Mouse (Mus musculus): ENCODE measurements around the gene Gid8.
"Not testable (repeated sequence)": the region's sequence is repeated elsewhere in the genome, so short reads cannot be mapped to it uniquely, and the experiment has no call there.

Gene Gid8

DNA sequence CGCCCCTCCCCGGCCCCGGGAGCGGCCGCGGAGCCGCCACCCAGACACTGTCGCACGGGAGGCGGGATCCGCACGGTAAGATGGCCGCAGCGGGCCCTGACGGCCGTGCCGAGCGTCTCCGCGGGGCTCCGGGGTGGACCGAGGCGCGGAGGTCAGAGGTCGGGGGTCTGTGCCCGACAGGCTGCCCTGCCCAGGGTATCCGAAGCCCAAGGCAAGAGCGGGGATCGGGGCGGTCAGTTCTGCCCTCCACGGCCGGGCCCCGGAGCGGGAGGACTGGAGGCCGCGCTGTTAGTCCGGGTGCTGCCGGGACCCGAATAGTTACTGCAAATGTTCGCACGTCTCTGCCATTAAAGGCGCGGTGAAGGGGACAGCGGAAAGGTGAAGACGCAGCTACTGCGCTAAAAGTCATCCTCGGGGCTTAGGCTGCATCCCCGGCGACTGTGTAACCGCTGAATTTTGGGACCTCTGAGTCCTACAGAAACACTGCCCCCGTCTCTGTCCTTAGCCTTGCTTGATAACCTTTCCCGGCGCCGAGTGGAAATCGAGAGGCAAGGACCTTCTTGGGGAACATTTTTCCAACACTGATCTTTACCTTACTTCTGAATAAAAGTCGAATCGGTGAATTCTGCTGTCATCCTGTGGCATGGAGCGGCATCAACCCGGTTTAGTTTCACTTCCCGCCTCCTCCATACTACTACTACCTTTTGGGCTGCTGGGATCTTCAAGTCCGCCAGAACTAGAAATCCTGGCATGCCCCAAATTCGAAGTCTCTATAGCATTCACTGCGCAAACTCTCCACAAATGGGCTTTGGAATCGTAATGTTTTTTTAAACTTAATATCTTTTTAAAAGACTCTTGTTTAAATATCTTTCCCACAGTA, 599 bp downstream of the Gid8 start:
- no peak for DNase-seq

DNA sequence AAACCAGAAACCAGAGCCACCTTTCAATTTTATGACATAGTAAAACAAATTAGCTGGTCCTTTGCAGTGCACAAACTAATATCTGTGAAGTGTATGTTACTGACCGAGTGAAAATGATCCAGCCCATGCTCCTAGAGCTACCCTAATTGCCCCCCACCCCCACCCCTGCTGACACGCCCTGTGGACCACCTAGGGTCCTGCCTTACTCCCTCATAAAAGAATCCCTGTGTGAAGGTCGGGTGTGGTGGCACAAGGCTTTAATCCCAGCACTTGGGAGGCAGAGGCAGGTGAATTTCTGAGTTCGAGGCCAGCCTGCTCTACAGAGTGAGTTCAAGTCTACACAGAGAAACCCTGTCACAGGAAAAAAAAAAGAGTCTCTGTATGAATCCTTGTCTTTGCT, 1.6 kb downstream of the Gid8 start:
- no peak for DNase-seq

DNA sequence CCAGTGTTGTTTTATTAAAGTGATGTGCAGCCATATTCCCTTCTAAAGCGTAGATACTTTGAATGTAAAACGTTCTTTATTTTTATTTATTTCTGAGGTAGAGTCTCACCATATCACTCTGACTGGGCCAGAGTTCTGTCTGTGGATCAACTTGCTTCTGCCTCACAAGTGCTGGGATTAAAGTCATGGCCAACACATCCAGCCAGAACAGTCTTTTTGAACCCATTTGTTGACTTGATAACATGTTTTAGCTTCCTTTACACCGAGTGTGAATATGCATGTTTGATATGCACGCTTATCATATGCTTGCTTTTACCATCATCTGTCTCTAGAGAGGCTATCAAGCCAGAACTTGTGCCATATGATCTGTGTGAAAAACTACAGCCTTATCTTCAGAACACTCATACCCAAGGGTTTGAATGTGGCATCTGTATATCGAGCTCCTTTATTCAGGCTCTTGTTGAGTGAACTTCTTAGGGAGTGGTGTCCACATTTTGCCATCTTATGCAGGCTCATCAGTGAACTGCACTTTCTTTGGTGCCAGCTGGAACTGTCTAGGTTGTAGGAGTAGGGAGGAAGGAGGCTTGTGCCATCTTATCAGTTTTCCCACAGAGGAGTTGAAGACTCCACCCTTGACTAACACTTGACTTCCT, 2.2 kb downstream of the Gid8 start:
- DNase-seq = no peak

DNA sequence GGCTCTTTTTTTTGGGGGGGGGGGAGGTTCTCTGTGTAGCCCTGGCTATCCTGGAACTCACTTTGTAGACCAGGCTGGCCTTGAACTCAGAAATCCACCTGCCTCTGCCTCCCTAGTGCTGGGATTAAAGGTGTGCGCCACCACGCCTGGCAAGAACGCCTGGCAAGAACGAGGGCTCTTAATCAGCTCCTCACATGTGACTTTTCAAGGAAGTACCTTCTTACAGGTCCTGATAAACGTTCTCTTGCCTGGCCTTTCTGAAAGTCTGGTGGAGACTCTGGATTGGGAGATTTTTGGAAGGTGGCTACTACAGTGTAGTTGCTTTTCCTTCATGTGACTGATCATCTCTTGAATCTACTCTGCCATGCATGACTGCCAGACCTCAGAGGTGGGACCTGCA, 12.8 kb downstream of the Gid8 start:
- not testable (repeated sequence) for DNase-seq

DNA sequence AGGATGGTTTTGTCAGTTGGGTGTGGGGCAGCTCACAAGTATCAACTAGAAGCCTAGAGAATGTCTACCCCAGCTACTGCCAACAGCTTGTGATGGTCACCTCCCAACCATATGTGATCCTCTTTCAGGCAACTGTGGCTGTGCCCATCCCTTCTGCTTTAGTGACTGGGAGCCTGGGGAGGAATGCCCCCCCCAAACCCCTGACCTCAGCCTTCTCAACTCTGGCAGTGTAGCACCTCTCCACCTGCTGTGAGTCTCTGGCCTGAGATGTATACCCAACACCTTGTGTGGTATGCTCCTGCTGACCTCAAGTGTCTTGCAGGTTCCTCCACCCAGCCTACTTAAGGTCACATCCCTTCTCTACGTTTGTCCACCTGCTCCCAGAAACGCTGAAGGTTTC, 13.9 kb downstream of the Gid8 start:
- DNase-seq = no peak

DNA sequence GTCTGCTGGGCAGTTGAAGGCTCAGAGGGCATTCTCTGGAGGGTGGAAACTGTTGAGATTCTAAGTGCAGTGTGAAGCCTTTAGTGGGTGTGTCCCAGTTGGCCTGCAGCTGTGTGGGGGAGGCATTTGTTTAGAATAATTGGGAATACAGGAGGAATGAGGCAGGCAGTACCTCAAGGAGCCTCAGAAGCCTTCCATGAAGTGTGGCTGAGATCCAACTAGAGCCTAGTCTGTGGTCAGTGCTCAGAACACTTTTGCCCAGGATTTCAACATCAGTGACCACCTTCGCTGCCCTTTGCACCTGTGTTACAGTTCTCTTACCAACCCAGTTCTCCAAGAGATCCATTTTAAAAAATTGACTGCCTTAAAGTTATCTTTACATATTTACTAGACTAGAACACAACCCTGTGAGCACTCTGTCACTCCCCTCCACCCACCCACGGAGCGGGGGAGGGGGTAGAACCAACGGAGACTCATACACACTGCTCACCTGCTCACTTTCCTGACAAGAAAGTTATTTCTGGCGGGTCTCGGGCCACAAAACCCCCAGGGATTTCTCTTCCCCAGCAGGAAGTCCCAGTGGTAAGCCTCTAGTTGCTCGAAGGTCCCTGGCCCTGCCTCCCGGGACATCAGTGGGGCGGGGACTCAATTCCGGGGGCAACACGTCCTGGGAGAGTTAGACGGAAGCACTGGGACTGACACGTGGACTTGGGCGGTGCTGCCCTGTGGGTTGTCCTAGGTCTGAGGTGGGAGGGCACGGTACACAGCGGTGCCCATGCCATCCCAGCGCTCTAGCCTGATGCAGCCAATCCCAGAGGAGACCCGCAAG, 14.9 kb downstream of the Gid8 start, which contains the start of gene Slc17a9:
Gene Slc17a9 (plus strand): TSS at position 679 of the 829 bp plus-strand sequence.
- DNase-seq = peak; percentile 74

DNA sequence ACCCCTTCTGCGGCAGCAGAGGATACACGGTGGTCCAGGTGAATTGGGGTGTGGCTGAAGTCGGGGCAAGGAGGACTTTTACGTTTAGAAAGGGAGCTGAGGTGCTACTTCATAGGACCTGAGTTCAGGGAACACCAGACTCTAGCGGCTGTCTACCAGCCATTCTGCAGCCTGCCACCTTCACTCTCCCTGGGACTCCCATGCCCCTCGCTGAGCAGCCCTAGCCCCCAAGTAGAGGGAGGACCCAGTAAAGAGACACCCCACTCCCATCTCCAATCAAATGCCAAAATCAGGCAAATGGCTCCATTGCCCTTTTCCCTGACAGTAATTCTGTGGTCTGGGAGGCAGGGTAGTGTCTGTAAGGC, 15.5 kb downstream of the Gid8 start:
- DNase-seq = no peak

DNA sequence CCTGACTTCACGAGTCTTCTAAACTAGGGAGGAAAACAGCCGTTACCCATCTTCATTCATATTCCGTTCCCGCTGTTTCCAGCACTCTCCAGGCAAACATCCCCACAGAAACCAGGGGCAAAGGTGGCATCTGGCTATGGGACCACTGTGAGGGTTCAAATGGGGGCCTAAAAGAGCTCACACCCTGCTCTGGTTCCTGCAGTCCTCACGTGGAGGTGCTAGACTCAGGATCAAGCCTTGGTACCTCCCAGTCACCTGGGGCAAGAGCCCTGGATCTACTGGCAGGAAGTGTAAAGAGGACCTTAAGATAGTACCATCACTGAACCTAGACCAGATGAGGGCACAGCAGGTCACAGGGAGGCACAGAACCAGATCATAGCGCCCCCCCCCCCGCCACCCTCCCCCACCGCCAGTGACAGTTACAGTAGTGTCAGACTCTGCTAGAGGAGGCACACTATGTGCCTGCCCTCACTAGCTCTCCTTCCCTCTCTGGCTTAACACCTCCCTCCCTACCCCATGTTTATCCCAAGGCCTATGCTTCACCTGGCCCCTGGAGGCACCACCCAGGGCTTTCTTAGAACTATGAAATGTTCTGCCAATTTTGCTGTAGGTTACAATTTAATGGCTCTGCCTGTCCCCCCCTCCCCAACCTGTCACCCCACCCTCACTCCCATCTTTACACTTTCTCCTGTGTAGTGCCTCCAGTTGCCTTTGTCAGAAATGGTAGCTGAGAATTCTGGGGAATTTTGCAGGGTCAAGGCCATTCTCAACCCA, 16.1 kb downstream of the Gid8 start:
- DNase-seq = no peak

DNA sequence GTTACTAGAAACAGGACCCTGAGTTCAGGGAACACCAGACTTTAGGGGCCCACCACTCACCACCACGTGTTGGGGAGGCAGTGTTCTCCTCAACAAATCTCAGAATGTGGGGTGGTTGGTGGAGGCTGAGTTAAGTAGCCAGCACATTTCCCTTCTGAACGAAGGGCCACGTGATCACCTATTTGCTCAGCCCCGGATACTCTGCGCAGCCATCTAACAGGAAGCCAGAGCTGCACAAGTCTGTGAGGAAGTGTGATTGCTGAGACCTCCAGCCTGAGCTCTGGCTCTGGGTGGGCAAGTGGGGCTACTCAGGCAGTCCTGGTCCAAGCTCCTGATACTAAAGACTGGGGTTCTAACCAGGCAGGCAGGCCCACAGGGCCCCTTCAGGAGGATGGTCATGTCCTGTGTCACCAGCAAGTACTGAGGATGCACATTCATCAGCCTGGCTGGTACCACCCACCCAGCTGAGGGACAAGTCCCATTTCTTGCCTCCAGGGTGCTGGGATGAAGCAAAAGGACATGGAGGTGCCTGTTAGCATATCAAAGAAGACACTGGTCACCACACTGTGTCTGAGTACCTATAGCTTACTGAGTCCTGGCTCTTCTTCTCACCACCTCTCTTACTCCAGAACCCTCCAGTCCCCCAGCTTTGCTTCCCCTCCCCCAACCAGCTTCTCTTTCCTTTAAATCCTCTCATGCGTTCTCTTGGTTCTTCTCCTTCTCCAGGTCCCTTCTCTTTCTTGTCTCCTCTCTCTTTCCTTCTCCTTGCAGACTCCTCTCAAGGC, 16.9 kb downstream of the Gid8 start:
- DNase-seq = no peak

DNA sequence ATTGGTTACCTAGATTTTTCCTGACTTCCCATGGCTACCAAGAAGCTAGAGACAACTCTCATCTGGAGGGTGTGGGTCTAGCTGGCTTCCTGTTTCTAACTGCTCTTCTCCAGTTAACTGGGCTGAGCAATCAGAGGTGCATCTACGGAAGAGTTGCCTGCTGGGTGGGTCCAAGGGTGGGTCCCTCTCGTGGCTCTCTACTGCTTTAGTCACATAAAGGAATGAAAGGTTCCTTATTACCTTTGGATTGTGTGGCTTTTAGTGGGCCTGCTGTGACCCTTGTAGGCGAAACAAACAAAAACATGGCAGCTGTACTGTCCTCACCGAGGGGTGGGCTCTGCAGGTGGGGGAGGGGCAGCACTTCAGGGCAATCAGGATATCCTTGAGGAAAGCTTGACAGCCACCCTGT, 17.7 kb downstream of the Gid8 start:
- no peak for DNase-seq

DNA sequence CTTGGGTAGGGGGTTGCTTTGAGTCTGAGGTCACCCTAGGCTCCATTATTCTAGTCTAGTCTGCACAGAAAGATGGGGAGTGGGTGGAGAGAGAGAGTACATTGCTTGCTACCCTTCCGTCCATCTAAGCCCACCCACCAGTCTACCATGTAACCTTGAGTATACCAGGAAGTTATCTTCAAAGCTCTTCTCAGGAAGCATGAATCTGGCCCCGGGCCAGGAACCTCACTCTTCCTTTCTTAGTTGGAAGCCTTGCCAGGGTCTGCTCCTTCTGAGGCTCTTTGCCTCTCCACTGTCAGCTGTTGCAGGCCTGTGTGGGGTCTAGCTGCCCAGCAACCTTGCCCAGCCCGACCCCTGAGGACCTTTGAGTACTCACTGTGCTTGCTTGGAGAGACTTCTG, 21.1 kb downstream of the Gid8 start:
- DNase-seq = no peak

DNA sequence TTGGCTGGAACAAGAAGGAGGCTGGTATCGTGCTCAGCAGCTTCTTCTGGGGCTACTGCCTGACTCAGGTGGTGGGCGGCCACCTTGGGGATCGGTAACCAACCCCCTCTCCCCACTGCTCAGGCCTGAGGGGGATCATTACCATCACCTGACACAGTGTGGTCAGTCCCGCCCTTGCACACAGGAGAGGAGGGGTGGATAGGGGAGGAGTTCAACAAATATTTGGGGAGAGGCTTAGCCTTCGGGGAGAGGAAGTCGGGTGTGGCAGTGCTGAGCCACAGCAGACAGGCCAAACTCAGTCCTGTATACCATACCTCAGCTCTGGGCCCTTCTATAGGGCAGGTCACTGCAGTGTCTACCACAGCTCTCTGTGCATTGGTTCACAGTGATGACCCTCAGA, 22.1 kb downstream of the Gid8 start:
- no peak for DNase-seq

DNA sequence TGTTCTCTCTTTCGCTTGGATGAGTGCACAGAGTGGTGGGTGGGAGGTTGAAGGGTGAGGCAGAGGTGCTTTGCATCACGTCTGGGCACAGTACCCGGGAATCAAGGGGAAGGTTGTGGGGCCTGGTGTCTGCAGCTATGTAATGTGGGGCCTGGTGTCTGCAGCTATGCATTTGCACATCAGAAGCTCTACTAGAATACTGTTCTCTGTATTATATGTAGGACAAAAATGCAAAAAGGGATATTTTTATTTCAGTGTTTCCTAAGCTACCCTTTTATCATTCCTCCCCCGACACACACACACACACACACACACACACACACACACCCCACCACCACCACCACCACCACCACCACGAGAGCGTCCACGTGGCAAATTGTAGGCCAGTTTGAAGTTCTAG, 25.3 kb downstream of the Gid8 start:
- no peak for DNase-seq

DNA sequence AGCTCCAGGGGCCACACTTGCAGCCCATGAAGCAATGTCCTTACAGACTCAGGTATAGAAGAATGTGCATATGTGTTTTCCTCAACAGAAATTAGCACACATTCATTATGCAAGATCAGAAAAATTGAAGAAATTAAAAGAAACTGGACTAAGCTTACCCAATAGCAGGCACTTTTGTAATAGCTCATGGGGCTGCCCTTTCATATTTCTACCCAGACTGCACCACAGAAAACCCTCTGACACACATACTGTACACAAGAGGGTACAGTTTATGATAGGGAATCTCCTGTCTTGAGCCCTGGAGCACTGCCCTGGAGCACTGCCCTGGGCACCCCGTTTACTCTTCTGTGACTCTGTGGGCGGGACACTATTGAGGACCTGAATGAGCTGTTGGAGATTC, 28.1 kb downstream of the Gid8 start:
- DNase-seq = no peak

DNA sequence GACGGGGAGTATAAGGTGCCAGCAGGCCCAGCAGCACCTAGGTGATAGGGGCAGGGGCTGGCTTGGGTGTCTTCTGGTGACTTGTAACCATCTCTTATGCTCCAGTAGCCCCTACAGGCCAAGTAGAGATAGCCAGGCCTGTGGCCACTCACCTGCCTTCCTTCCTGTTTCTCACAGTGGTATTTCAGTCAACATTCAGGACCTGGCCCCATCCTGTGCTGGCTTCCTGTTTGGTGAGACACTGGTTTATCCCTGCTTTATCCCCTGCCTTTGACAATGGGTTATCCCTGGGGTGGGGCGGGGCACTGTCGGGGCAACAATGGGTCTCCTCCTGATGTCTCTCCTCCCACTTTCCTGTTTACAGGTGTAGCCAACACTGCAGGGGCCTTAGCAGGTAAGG, 30.4 kb downstream of the Gid8 start:
- DNase-seq = no peak

DNA sequence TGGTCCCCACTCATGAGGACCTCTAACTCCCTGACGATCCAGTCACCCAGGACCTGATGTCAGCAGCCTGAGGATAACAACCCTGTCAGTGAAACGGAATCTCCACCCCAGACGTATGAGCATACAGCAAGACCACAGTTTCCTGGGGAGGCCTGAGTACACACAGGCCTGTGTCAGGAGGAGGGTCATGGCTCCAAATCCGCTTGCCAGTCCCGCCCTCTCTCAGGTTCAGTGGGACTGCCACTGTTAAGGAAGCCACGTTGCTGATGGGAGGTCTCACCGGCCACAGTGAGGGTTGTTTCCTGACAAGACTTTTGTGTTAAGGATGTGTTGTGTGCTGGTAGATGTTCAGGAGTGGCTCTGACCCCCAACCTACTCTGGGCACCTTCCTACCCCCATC, 31.5 kb downstream of the Gid8 start:
- DNase-seq = no peak

DNA sequence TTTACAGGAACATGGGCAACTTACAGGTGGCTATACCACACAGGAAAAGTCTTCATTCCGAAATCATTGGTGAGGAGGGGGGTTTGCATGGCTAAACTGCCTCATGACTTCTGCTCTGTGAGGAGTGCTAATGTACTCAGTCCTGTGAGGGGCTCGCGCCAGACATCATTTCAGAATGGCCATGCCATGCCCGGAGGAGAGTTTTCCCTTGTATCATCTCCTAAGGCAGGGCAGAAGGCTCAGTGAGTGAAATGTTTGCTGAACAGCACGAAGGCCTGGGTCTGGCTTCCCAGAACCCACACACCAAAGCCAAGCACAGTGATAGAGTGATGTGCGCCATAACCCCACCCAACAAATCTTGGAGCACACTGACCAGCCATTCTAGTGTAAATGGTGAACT, 32.9 kb downstream of the Gid8 start:
- no peak for DNase-seq

DNA sequence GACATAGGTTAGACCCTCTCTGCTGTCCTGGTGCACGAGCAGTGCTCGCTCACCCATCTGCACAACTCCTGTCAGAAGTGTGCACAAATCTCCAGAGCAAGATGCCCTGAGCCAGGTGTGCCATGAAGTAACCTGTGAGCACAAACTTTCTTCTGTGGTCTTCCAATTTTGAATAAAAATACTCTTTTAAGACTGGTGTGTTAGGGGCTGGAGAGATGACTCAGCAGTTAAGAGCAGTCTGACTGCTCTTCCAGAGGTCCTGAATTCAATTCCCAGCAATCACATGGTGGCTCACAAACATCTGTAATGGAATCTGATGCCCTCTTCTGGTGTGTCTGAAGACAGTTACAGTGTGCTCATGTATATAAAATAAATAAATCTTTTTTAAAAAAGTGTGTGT, 33.4 kb downstream of the Gid8 start:
- no peak for DNase-seq

DNA sequence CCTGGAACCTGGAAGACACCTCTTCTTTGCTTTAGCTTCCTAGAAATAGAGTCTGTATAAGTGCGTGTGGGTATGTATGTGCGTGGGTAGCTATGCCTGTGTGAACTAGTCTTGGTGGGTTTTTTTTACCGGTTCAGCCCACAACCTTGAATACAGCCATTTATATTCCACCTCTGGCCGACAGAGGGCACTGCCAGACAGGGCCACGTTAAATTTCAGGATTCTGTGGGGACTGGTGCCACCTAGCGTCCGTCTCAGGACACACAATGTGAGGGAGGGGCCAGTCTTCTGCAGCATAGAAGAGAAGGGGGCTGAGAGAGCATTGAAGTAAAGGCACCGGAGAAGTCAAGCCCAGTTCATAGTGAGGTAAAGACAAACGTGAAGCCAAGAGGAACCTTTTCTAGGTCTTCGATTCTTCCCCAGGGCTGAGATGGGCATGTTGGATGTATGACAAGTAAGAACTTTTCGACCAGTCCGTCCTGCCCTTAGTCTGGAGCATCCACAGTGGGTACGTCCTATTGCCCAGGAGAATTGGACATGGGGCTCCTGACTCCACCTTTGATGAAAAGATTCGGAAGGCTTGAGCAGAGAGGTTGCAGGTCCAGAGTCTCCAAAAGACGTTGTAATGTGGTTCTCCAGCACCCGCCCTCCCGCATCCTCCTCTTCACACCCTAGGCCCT, 35.5 kb downstream of the Gid8 start:
- DNase-seq = peak; percentile 89

DNA sequence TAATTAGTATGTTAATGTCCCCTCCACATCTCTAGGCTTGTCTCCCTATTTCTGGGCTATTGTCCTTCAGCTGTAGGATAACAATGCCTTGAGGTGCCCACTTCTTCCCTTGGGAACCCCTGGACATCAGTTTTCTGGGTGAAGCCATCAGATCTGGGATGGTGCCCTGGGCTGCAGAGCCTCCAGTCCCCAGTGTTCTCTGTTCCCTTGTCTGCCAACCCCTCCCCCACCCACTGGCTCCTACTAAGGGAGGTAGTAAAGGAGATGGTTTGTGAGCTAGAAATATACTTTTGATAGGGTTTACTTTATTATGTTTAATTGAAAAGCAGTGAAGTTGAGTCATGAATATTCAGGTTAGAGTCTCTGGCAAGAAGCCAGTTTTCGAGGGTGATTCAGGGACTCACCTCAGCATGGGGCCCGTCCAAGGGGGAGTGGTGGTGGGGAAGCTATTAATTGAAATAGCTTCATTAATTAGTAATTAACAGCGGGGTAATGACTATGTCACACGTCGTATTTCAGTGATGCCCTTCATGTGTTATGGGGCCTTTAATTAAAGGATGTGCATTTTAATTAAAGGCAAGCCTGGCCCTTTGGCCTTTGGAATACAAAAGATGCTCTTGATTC, 36.8 kb downstream of the Gid8 start:
- peak; percentile 19 for DNase-seq

DNA sequence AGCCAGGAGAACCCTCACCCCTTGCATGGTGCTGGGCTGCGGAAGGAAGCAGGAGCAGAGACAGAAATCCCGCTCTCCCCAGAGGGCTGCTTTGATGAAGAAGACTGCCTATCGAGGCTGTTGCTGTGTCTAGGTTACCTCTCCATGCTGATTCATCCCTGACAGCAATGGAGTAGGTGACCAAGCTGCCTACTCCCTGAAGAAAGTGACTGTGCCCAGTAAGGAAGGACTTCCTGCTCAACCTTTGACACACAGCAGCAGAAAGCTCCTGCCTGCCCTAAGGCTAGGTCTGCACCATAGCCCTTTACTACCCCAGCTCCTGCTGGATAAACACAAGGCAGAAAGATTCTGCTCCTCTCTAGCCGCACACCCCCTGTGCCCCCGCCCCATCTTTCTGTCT, 39.0 kb downstream of the Gid8 start:
- no peak for DNase-seq
